Mouse (Mus musculus) c-Kit-negative CD71-positive TER-119-positive erythroid progenitor cells, embryonic 14.5 days (primary cell): ENCODE results near the gene Irs4.

Source experiments
- DNase-seq: peaks from one replicate; pipeline ENCODE4 v3.0.0-alpha.2; 2013; ENCODE audit warnings: low read depth, low spot score

Irs4 gene

DNA sequence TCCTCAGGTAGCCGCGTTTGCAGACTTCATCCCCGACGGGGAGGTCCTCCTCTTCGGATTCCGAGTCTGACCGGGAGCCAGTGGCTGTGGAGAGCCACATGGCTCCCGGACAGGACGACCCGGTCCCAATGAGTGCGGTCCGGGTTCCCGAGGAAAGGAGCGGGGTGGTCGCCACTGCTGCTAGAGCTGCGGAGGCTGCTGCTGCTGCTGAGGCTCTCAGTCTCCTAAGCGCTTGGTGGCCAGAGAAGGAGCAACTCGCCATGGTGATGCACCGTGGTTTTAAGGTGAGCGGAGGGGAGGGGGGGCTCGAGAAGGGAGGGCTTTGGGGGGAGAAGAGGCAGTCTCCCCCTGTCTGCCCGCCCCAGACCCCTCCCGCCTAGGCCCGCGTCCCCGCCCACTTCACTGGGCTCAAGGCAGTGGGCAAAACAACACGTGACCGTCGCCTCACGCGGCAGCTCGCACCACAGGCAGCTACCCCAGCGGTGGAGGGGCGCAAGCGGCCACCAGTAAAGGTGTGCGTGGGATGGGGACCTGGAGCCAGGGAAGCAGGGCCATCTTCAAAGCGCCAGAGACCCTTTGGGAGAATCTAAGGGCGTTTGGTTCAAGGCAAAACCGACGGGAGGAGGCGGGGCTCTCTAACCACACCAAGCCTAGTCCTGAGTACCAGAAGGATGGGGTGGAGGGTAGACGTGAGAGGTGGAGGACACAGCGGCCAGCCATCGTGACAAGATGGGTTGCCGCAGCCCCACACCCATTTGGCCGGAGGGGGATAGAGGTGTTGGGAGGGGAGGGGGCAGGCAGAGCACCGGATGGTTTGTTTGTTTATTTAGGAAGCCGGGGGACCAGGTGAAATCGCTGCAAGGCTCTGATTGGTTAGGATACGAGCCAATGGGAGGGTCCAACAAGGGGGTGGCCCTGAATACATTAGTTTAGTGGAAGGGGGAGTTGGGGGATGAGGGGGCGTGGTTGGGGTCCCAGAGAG, at the start of gene Irs4:
Gene Irs4 (minus strand): TSS at position 327 of the 982 bp plus-strand sequence.
- DNase-seq, result no peak

DNA sequence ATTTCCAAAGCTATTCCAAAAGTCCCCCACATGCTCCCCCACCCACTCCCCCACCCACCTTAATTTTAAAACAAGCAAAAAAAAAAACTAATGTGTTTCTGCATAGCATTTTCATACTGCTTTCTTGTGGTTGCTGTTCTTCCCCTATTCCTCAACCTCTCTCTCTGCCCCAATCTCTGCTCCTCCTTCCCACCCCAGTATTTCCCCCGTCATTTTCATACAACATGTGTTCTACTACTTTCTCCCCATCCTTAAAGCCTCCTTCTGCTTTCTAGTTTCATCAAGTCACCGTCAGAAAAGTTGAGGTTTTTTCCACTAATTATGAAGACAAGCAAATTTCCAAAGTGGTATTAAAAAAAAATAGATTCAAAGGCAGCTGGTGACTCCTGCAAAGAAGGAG, 25.3 kb upstream of the Irs4 start:
- DNase-seq, result no peak

DNA sequence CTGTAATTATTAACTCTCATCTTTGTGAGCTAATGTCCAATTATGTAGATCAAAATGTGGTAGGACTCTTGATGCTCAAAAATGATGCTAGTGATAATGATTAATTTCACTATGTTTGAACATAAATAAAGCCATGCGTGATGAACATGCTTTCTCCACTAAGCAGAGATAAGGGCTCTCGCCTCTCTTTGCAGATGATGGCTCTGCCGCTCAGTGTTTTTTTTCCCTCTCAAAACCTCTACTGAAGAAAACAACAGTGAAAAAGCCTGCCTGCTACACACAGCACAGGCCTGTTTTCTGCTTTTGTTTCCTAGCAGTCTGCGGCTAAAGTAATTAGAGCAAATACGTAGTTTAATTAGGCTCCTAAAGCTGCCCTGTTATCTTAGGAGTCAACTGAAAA, 4.5 kb upstream of the Irs4 start:
- DNase-seq, result no peak

- DNase-seq, result no peak
Measured at GRCm38 (mm10) chrX:141724391-141724891, 622 bp downstream of the Irs4 start.

DNA sequence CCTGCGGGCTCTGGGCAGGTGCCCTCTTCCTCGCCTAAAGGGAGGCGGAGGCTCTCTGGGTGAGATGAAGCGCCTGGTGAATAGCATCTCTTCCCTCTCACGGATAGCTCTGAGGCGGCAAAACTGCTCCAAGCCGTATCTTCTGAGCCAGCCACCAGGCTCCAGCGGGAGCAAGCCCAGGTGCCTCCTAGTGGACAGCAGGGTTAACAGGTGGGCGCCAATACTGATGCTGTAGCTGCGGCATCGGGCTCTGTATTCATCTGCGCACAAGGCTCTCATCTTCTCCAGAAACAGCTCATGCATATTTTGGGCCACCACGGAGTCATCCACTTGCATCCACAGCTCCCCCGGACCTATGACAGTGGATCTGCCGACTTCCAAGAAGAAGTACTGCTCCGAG, 1.1 kb downstream of the Irs4 start:
- DNase-seq, result no peak

DNA sequence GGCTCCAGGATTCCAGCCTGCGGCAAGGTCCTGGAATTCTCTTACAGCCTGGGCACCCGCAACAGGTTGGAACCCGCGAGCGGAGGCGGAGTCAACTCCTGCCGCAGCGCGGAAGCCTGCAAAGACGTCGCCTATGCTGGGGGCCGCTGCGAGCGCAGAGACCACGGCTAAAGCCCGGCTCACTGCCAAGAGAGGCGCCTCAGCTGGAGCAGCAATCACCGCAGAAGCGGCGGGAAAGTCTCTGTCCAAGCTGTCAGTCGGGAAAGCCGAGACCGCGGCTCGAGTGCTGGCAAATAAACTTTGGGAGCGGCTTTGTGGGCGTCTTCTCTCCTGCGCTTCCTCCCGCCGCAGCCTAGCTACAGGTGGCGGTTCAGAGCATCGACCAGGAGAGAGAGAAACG, 3.3 kb downstream of the Irs4 start:
- no peak for DNase-seq
